ENCODE assay signal across 25 mouse cellular contexts in the genomic region with DNA sequence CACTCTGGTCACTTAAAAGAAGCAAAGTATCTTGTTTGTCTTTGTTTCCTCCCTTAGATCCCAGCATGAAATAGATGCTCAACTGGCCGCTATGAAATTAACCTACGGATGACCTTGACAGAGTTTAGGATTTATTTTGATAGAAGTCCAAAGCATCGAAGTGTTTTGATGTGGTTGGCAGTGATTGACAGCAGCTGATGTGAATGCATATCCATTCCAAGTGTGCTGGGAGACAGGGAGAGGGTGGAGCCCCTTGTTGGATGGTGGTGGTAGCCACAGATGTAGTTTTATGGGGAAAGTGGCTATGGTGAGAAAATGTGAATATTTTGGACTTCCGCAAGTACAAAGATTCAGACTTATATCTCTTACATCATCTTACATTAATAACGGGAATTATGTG.
DNase-seq lines count a peak whose midpoint lies in the region; ATAC-seq and TF ChIP-seq lines count a peak whose summit lies in the region.
"Had no signal": no experiment of that assay in that cellular context is flagged by ENCODE, and none has a peak within 500 bp of the region (broad histone marks: within the 10 kb centered on the region; RNA-seq: fewer than 3 reads in every experiment).

No protein-coding gene starts in this region.

- WGBS in midbrain, embryonic 10.5 days = 88% methylated on average over 5 of the region's 5 CpGs
- WGBS in midbrain, embryonic 15.5 days = 88% methylated on average over 5 of the region's 5 CpGs

- 0 out of 2 replicates have a peak overlapping the region, but pooled peaks have one; percentile 15 for H3K27ac ChIP-seq in midbrain, embryonic 10.5 days (replicated peaks)
- H3K27ac ChIP-seq in midbrain, embryonic 15.5 days = no peak overlapping the region
- H3K27ac ChIP-seq in embryonic fibroblast, embryonic 13.5 days (ENCODE audit: insufficient read depth, low read length) = peak overlapping the region; percentile 32; the same call in 1 of the 2 replicates

- H3ac ChIP-seq in C2C12 (ENCODE audit: control insufficient read depth, insufficient read length, low read depth) = no peak overlapping the region
- H3ac ChIP-seq in myocyte (ENCODE audit: control insufficient read depth, insufficient read length) = no peak overlapping the region

- H3K27me3 ChIP-seq in midbrain, embryonic 10.5 days (ENCODE audit: low read depth, poor library complexity, severe bottlenecking) = peaks cover 68% of the 10 kb centered on the region
- no peaks in the 10 kb centered on the region for H3K27me3 ChIP-seq in midbrain, embryonic 15.5 days (replicated peaks)
- H3K27me3 ChIP-seq in C2C12 (ENCODE audit: control insufficient read depth, insufficient read depth, insufficient read length) (no peaks in the 10 kb centered on the region), myocyte (ENCODE audit: control insufficient read depth, insufficient read depth, insufficient read length) (no peaks in the 10 kb centered on the region)
- H3K27me3 ChIP-seq: CH12.LX, Patski had no signal

- H3K79me2 ChIP-seq in C2C12 (ENCODE audit: control insufficient read depth, insufficient read depth) = no peaks in the 10 kb centered on the region
- H3K79me2 ChIP-seq in myocyte (ENCODE audit: control insufficient read depth, insufficient read depth) = no peaks in the 10 kb centered on the region

- peaks cover 7% of the 10 kb centered on the region; the same call in 1 of the 2 replicates for H3K9me3 ChIP-seq in midbrain, embryonic 10.5 days (replicated peaks)
- no peaks in the 10 kb centered on the region for H3K9me3 ChIP-seq in midbrain, embryonic 15.5 days

- H3K9ac ChIP-seq in midbrain, embryonic 15.5 days = no peak overlapping the region

- H3K79me3 ChIP-seq in C2C12 (ENCODE audit: low read depth) = no peaks in the 10 kb centered on the region

- peaks cover 55% of the 10 kb centered on the region for H3K4me1 ChIP-seq in midbrain, embryonic 10.5 days
- H3K4me1 ChIP-seq in midbrain, embryonic 15.5 days = peaks cover 26% of the 10 kb centered on the region
- no peaks in the 10 kb centered on the region; the same call in 1 of the 2 replicates for H3K4me1 ChIP-seq in embryonic fibroblast, embryonic 13.5 days (ENCODE audit: control insufficient read depth, insufficient read depth, low read length)

- H3K4me2 ChIP-seq in midbrain, embryonic 15.5 days = no peak overlapping the region
- H3K4me2 ChIP-seq in myocyte (ENCODE audit: low read depth) = no peak overlapping the region

- no peak for TF ChIP-seq POLR2A in embryonic fibroblast, embryonic 13.5 days (IDR thresholded peaks at IDR 0.05; ENCODE audit: low read depth, low read length)
- TF ChIP-seq POLR2A in myocyte (IDR thresholded peaks at IDR 0.05; ENCODE audit: insufficient read length, low read depth) = no peak

- H3K36me3 ChIP-seq in midbrain, embryonic 10.5 days = peaks cover 10% of the 10 kb centered on the region
- no peaks in the 10 kb centered on the region for H3K36me3 ChIP-seq in midbrain, embryonic 15.5 days (replicated peaks)
- H3K36me3 ChIP-seq in C2C12 (ENCODE audit: control insufficient read depth, insufficient read depth) (no peaks in the 10 kb centered on the region), myocyte (ENCODE audit: control insufficient read depth, insufficient read depth) (no peaks in the 10 kb centered on the region)
- H3K36me3 ChIP-seq: G1E had no signal

- DNase-seq in midbrain, embryonic 10.5 days (ENCODE audit: low spot score) = no peak
- no peak for DNase-seq in adrenal gland, postnatal 4 days (ENCODE audit: low spot score in 2 of 2)
- no peak for DNase-seq in adipocyte (ENCODE audit: low spot score)
- DNase-seq in left cerebral cortex, adult 8-10 months (ENCODE audit: low spot score in 2 of 2) = no peak
- DNase-seq: adrenal gland, adult 2 months; adrenal gland, adult 8-10 months; adrenal gland, postnatal 10 days; adrenal gland, postnatal 14 days; adrenal gland, postnatal 25 days; adrenal gland, postnatal 36 days; B cell, adult 2 months; cerebellum, adult 11 months; cerebellum, adult 11-12 months; cerebellum, adult 18-20 months; cerebellum, adult 2 months; cerebellum, adult 8-10 months had no signal

- no peak for TF ChIP-seq CTCF in C2C12 (IDR thresholded peaks at IDR 0.05; ENCODE audit: control insufficient read depth, insufficient read depth, insufficient read length)
- TF ChIP-seq CTCF in embryonic fibroblast, embryonic 13.5 days (IDR thresholded peaks at IDR 0.05; ENCODE audit: borderline replicate concordance, insufficient read depth, low read length) = no peak

- H3K4me3 ChIP-seq in midbrain, embryonic 10.5 days = no peak overlapping the region
- H3K4me3 ChIP-seq in midbrain, embryonic 15.5 days = no peak overlapping the region
- no peak overlapping the region for H3K4me3 ChIP-seq in C2C12 (ENCODE audit: insufficient read depth, poor library complexity, severe bottlenecking)
- H3K4me3 ChIP-seq in embryonic fibroblast, embryonic 13.5 days (ENCODE audit: insufficient read depth, low read length) = no peak overlapping the region
- H3K4me3 ChIP-seq in myocyte = no peak overlapping the region

- ATAC-seq in midbrain, embryonic 15.5 days (replicated peaks) = no peak
- ATAC-seq: activated CD4-positive, CD25-positive, alpha-beta regulatory T cell, adult 4 months; CD4-positive, CD25-positive, alpha-beta regulatory T cell, adult 4 months had no signal

TF ChIP-seq in C2C12, 6 proteins besides CTCF, POLR2A, EP300 and RAD21:
- TF ChIP-seq MYOD1 (IDR thresholded peaks at IDR 0.05; ENCODE audit: control insufficient read depth, insufficient read length, low read depth) = peak; percentile 97
- no peak for TF ChIP-seq FOSL1 (IDR thresholded peaks at IDR 0.05; ENCODE audit: insufficient read depth, low read length, poor library complexity, severe bottlenecking)

TF ChIP-seq in myocyte, 11 proteins besides CTCF, POLR2A, EP300 and RAD21:
- TF ChIP-seq MAX (IDR thresholded peaks at IDR 0.05; ENCODE audit: low read depth) (no peak), TCF3 (IDR thresholded peaks at IDR 0.05; ENCODE audit: insufficient read length, low read depth) (peak; percentile 23), TCF12 (IDR thresholded peaks at IDR 0.05; ENCODE audit: insufficient read depth, poor library complexity, severe bottlenecking) (peak; percentile 70), REST (IDR thresholded peaks at IDR 0.05; ENCODE audit: insufficient read depth, insufficient read length) (no peak), SRF (IDR thresholded peaks at IDR 0.05; ENCODE audit: control insufficient read depth, insufficient read length, low read depth) (no peak), MYOD1 (IDR thresholded peaks at IDR 0.05; ENCODE audit: control insufficient read depth in 1 of 3, insufficient read length in 2 of 3, low read depth in 2 of 3) (peak in 2 of 3 experiments; percentile 94 to 98)
